Mouse (Mus musculus): ENCODE measurements around the gene Pcyox1. TPM values are rescaled to one million over a fixed set of nuclear protein-coding genes. Genes with fewer than 3 reads are reported as not detected.
"Not testable (repeated sequence)": the region's sequence is repeated elsewhere in the genome, so short reads cannot be mapped to it uniquely, and the experiment has no call there.

Pcyox1 gene
- polyA plus RNA-seq, 1 experiment from 2014 or later: 99.4 TPM

GRCm38 (mm10) chr6:86349257-86349656 lies 47.7 kb downstream of the Pcyox1 start:
- no peak for DNase-seq (ENCODE audit: low spot score)
- Histone ChIP-seq H3K4me1 (replicated peaks) (peaks cover 12% of the 10 kb centered on the region; the same call in 1 of the 2 replicates), H3K9me3 (no peaks in the 10 kb centered on the region), H3K27me3 (ENCODE audit: insufficient read depth, poor library complexity, severe bottlenecking) (no peaks in the 10 kb centered on the region), H3K36me3 (no peaks in the 10 kb centered on the region), H3K4me3 (no peak overlapping the region), H3K27ac (no peak overlapping the region)
- 54% methylated on average over 7 of the region's 7 CpGs for WGBS

GRCm38 (mm10) chr6:86346063-86346462 lies 50.9 kb downstream of the Pcyox1 start:
- Histone ChIP-seq H3K36me3 (no peaks in the 10 kb centered on the region), H3K9me3 (no peaks in the 10 kb centered on the region), H3K4me3 (no peak overlapping the region), H3K4me1 (replicated peaks) (peaks cover 20% of the 10 kb centered on the region), H3K27ac (no peak overlapping the region), H3K27me3 (ENCODE audit: insufficient read depth, poor library complexity, severe bottlenecking) (no peaks in the 10 kb centered on the region)
- DNase-seq (ENCODE audit: low spot score): no peak
- WGBS: 59% methylated on average over 2 of the region's 2 CpGs

GRCm38 (mm10) chr6:86343656-86344055 lies 53.3 kb downstream of the Pcyox1 start:
- H3K4me1 ChIP-seq (replicated peaks): peaks cover 20% of the 10 kb centered on the region
- H3K27me3 ChIP-seq (ENCODE audit: insufficient read depth, poor library complexity, severe bottlenecking): no peaks in the 10 kb centered on the region
- no peaks in the 10 kb centered on the region for H3K9me3 ChIP-seq
- 11% methylated on average over 7 of the region's 7 CpGs for WGBS
- no peaks in the 10 kb centered on the region for H3K36me3 ChIP-seq
- peak overlapping the region; percentile 82 for H3K27ac ChIP-seq
- peak; percentile 46 for DNase-seq (ENCODE audit: low spot score)
- H3K4me3 ChIP-seq: peak overlapping the region; percentile 38

- DNase-seq (ENCODE audit: low spot score); H3K27me3 ChIP-seq (ENCODE audit: insufficient read depth, poor library complexity, severe bottlenecking); H3K4me3 ChIP-seq; H3K36me3 ChIP-seq; H3K27ac ChIP-seq; H3K4me1 ChIP-seq (replicated peaks); H3K9me3 ChIP-seq: not testable (repeated sequence)
- WGBS: 88% methylated on average over 4 of the region's 4 CpGs
These were observed 60.6 kb downstream of the Pcyox1 start for GRCm38 (mm10) chr6:86336340-86336739.

Other genes starting within 250 kb of the Pcyox1 start
- 1.7 and 3.1 TPM in 2 replicates for gene Tgfa, start 201.9 kb downstream of the Pcyox1 start, polyA plus RNA-seq (2016; fragmentation: Nextera tagmentation; extraction: Ambion mirVana)
- 150 and 167 TPM in 2 replicates for gene Fam136a, start 31.5 kb downstream of the Pcyox1 start, polyA plus RNA-seq (2016; fragmentation: Nextera tagmentation; extraction: Ambion mirVana)
- gene Snrpg, start 25.9 kb downstream of the Pcyox1 start, polyA plus RNA-seq (2016; fragmentation: Nextera tagmentation; extraction: Ambion mirVana): 782 and 875 TPM in 2 replicates
- gene Tia1, start 7.1 kb upstream of the Pcyox1 start, polyA plus RNA-seq (2016; fragmentation: Nextera tagmentation; extraction: Ambion mirVana): 209 and 212 TPM in 2 replicates
- gene Gm44790, start 29.5 kb upstream of the Pcyox1 start, polyA plus RNA-seq (2016; fragmentation: Nextera tagmentation; extraction: Ambion mirVana): 1.8 TPM in 1 of 2 replicates, not detected in the other
- 24.4 and 26.2 TPM in 2 replicates for gene C87436, start 41.2 kb upstream of the Pcyox1 start, polyA plus RNA-seq (2016; fragmentation: Nextera tagmentation; extraction: Ambion mirVana)
- gene Pcbp1, start 129.2 kb upstream of the Pcyox1 start, polyA plus RNA-seq (2016; fragmentation: Nextera tagmentation; extraction: Ambion mirVana): 478 and 520 TPM in 2 replicates
- gene Asprv1, start 231.0 kb upstream of the Pcyox1 start, polyA plus RNA-seq (2016; fragmentation: Nextera tagmentation; extraction: Ambion mirVana): 0.71 TPM in 2 replicates